Mouse (Mus musculus) kidney, adult 2 months (tissue): ENCODE results near the gene Shmt2.

Experiments
- CTCF ChIP-seq: fragments of 200-500 bp; conservative IDR thresholded peaks from 2 replicates; pipeline ENCODE4 v1.5.1; 2011; ENCODE audit warnings: low read depth, mild to moderate bottlenecking, control low read depth, low read length, moderate library complexity, mixed read lengths; ENCODE audit not compliant: insufficient read depth, insufficient read length
- POLR2A ChIP-seq: fragments of 200-500 bp; IDR thresholded peaks from one replicate; pipeline ENCODE4 v1.6.1; 2011; ENCODE audit warnings: low read depth, low read length, control low read depth

DNA sequence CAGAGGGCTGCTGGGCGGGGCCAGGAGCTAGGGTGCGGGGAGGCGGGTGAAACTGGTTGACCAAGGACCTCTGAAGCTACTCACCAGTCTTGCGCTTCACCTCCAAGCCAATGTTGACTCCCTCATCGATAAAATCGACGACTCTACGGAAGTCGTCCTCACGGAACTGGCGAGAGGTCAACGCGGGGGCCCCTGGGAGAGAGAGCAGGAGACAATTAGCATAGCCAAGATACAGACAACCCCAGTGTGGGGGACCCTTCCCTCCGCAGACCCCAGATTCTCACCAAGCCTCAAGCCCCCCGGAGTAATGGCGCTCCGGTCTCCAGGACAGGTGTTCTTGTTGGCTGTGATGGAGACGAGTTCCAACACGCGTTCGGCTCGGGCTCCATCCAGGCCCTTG is 4.3 kb downstream of the Shmt2 start:
- TF ChIP-seq CTCF, result no peak
- TF ChIP-seq POLR2A, result no peak
